In genomic region chr2:65163990-65164389, GRCm38 (mm10) we compare ENCODE assay signal across 26 mouse cellular contexts.
DNase-seq lines count a peak whose midpoint lies in the region; ATAC-seq and TF ChIP-seq lines count a peak whose summit lies in the region.
"Had no signal": no experiment of that assay in that cellular context is flagged by ENCODE, and none has a peak within 500 bp of the region (broad histone marks: within the 10 kb centered on the region; RNA-seq: fewer than 3 reads in every experiment).

No protein-coding gene starts in this region.

- H3K27ac ChIP-seq in liver, postnatal 0 days (ENCODE audit: low read depth): no peak overlapping the region
- H3K27ac ChIP-seq in liver, embryonic 11.5 days (ENCODE audit: low read depth, low read length): no peak overlapping the region
- no peak overlapping the region for H3K27ac ChIP-seq in intestine, postnatal 0 days (ENCODE audit: low read depth, low read length)
- H3K27ac ChIP-seq: embryonic facial prominence, embryonic 10.5 days; embryonic facial prominence, embryonic 13.5 days; forebrain, embryonic 12.5 days; forebrain, embryonic 15.5 days; heart, adult 2 months; heart, embryonic 13.5 days; hindbrain, embryonic 12.5 days; hindbrain, embryonic 15.5 days had no signal

- peak; percentile 63 for ATAC-seq in liver, postnatal 0 days
- ATAC-seq in liver, embryonic 11.5 days (replicated peaks; ENCODE audit: low FRiP score): no peak
- ATAC-seq in intestine, postnatal 0 days: 0 out of 2 replicates have a peak, but pooled peaks have one; percentile 38
- ATAC-seq: activated CD4-positive, CD25-positive, alpha-beta regulatory T cell, adult 4 months; forebrain, embryonic 15.5 days had no signal

- DNase-seq in heart, adult 11 months: peak; percentile 54
- DNase-seq in heart, postnatal 4 days: no peak
- no peak for DNase-seq in liver, postnatal 0 days
- DNase-seq in liver, embryonic 11.5 days (ENCODE audit: low spot score): no peak
- DNase-seq in yolk sac, embryonic 10.5 days (ENCODE audit: low spot score): peak; percentile 56
- DNase-seq in adrenal gland, postnatal 25 days: no peak
- no peak for DNase-seq in c-Kit-positive CD71-positive TER-119-positive erythroid progenitor cells, embryonic 14.5 days (ENCODE audit: low spot score)
- DNase-seq: adrenal gland, adult 8-10 months; cerebellum, adult 11-12 months; cerebellum, adult 8-10 months; cerebellum, postnatal 10 days; cerebellum, postnatal 36 days; embryo, embryonic 11 days; gastrocnemius, postnatal 25 days; heart, adult 2 months; heart, postnatal 14 days had no signal

- no peaks in the 10 kb centered on the region for H3K27me3 ChIP-seq in liver, postnatal 0 days (ENCODE audit: insufficient read depth, low read length)
- H3K27me3 ChIP-seq in liver, embryonic 11.5 days (replicated peaks; ENCODE audit: control insufficient read depth, insufficient read depth, low read length): no peaks in the 10 kb centered on the region
- no peaks in the 10 kb centered on the region for H3K27me3 ChIP-seq in intestine, postnatal 0 days (replicated peaks; ENCODE audit: control insufficient read depth, insufficient read depth, low read length)
- H3K27me3 ChIP-seq: embryonic facial prominence, embryonic 13.5 days; forebrain, embryonic 12.5 days; forebrain, embryonic 15.5 days; heart, embryonic 13.5 days; hindbrain, embryonic 12.5 days; hindbrain, embryonic 15.5 days had no signal

- no peaks in the 10 kb centered on the region for H3K4me1 ChIP-seq in liver, postnatal 0 days (ENCODE audit: insufficient read depth)
- no peaks in the 10 kb centered on the region for H3K4me1 ChIP-seq in liver, embryonic 11.5 days (replicated peaks; ENCODE audit: control insufficient read depth, insufficient read depth, low read length)
- H3K4me1 ChIP-seq in intestine, postnatal 0 days (replicated peaks; ENCODE audit: control insufficient read depth, insufficient read depth, low read length): no peaks in the 10 kb centered on the region
- H3K4me1 ChIP-seq: embryonic facial prominence, embryonic 10.5 days; embryonic facial prominence, embryonic 13.5 days; forebrain, embryonic 12.5 days; forebrain, embryonic 15.5 days; hindbrain, embryonic 12.5 days; hindbrain, embryonic 15.5 days had no signal

- WGBS in liver, postnatal 0 days (ENCODE audit: insufficient replicate concordance): 57% methylated on average over 4 of the region's 4 CpGs
- WGBS in liver, embryonic 11.5 days: 65% methylated on average over 4 of the region's 4 CpGs
- WGBS in intestine, postnatal 0 days: 26% methylated on average over 4 of the region's 4 CpGs

- H3K9ac ChIP-seq in liver, postnatal 0 days (replicated peaks): no peak overlapping the region
- H3K9ac ChIP-seq in liver, embryonic 11.5 days (ENCODE audit: low read depth, low read length): no peak overlapping the region
- no peak overlapping the region for H3K9ac ChIP-seq in intestine, postnatal 0 days (ENCODE audit: low read depth, low read length)
- H3K9ac ChIP-seq: embryonic facial prominence, embryonic 13.5 days; forebrain, embryonic 12.5 days; forebrain, embryonic 15.5 days; heart, embryonic 13.5 days; hindbrain, embryonic 12.5 days; hindbrain, embryonic 15.5 days had no signal

- H3K9me3 ChIP-seq in liver, postnatal 0 days (ENCODE audit: low read length): no peaks in the 10 kb centered on the region
- H3K9me3 ChIP-seq in liver, embryonic 11.5 days (ENCODE audit: control insufficient read depth, low read length): no peaks in the 10 kb centered on the region
- H3K9me3 ChIP-seq in intestine, postnatal 0 days (ENCODE audit: control insufficient read depth): no peaks in the 10 kb centered on the region
- H3K9me3 ChIP-seq: embryonic facial prominence, embryonic 10.5 days; embryonic facial prominence, embryonic 13.5 days; forebrain, embryonic 12.5 days; forebrain, embryonic 15.5 days; heart, embryonic 13.5 days; hindbrain, embryonic 12.5 days; hindbrain, embryonic 15.5 days had no signal

- H3K4me2 ChIP-seq in liver, postnatal 0 days (ENCODE audit: low read depth, low read length): no peak overlapping the region
- H3K4me2 ChIP-seq in liver, embryonic 11.5 days: no peak overlapping the region
- 0 out of 2 replicates have a peak overlapping the region, but pooled peaks have one; percentile 6 for H3K4me2 ChIP-seq in intestine, postnatal 0 days (replicated peaks; ENCODE audit: low read depth)
- H3K4me2 ChIP-seq: embryonic facial prominence, embryonic 13.5 days; forebrain, embryonic 12.5 days; forebrain, embryonic 15.5 days; heart, embryonic 13.5 days; hindbrain, embryonic 12.5 days; hindbrain, embryonic 15.5 days had no signal

- no peaks in the 10 kb centered on the region for H3K36me3 ChIP-seq in liver, postnatal 0 days (replicated peaks; ENCODE audit: insufficient read depth, low read length)
- no peaks in the 10 kb centered on the region for H3K36me3 ChIP-seq in liver, embryonic 11.5 days (ENCODE audit: control insufficient read depth, insufficient read depth, low read length)
- H3K36me3 ChIP-seq in intestine, postnatal 0 days (ENCODE audit: control insufficient read depth, insufficient read depth): no peaks in the 10 kb centered on the region
- H3K36me3 ChIP-seq: embryonic facial prominence, embryonic 10.5 days; embryonic facial prominence, embryonic 13.5 days; forebrain, embryonic 12.5 days; forebrain, embryonic 15.5 days; heart, embryonic 13.5 days; hindbrain, embryonic 12.5 days; hindbrain, embryonic 15.5 days had no signal

- TF ChIP-seq EP300 in liver, postnatal 0 days (IDR thresholded peaks at IDR 0.05; ENCODE audit: low read depth): no peak

- TF ChIP-seq CTCF in liver, postnatal 0 days (IDR thresholded peaks at IDR 0.05; ENCODE audit: low read depth): no peak
- no peak for TF ChIP-seq CTCF in intestine, postnatal 0 days (IDR thresholded peaks at IDR 0.05; ENCODE audit: low read depth)

- no peak overlapping the region for H3K4me3 ChIP-seq in liver, postnatal 0 days (ENCODE audit: low read depth, low read length)
- H3K4me3 ChIP-seq in liver, embryonic 11.5 days (ENCODE audit: low read depth, low read length): no peak overlapping the region
- H3K4me3 ChIP-seq in intestine, postnatal 0 days (ENCODE audit: low read depth, low read length): no peak overlapping the region
- H3K4me3 ChIP-seq: embryonic facial prominence, embryonic 10.5 days; embryonic facial prominence, embryonic 13.5 days; erythroblast, embryonic 14.5 days; forebrain, embryonic 12.5 days; forebrain, embryonic 15.5 days; heart, adult 2 months; heart, embryonic 13.5 days; hindbrain, embryonic 12.5 days; hindbrain, embryonic 15.5 days had no signal

Comparison
In these comparisons a context has a peak if more than half of its experiments do, and no peak if none do; other contexts are left out.
1. DNase-seq: peak in heart, adult 11 months (single experiment) and yolk sac, embryonic 10.5 days (single experiment); none in heart, postnatal 4 days (single experiment), liver, postnatal 0 days (single experiment), liver, embryonic 11.5 days (single experiment), adrenal gland, postnatal 25 days (single experiment) and c-Kit-positive CD71-positive TER-119-positive erythroid progenitor cells, embryonic 14.5 days (single experiment).